25 mouse cellular contexts compared by ENCODE assay signal in genomic region chr11:119805112-119805750, GRCm38 (mm10).
DNase-seq lines count a peak whose midpoint lies in the region; ATAC-seq and TF ChIP-seq lines count a peak whose summit lies in the region.
"Had no signal": no experiment of that assay in that cellular context is flagged by ENCODE, and none has a peak within 500 bp of the region (broad histone marks: within the 10 kb centered on the region; RNA-seq: fewer than 3 reads in every experiment).

No protein-coding gene starts in this region.

- no peaks in the 10 kb centered on the region for H3K9me3 ChIP-seq in ES-E14 (ENCODE audit: control insufficient read depth, insufficient read depth, low read depth, low read length)
- no peaks in the 10 kb centered on the region for H3K9me3 ChIP-seq in stomach, embryonic 16.5 days (replicated peaks; ENCODE audit: control insufficient read depth, low read length)
- H3K9me3 ChIP-seq: embryonic facial prominence, embryonic 15.5 days; forebrain, embryonic 13.5 days; liver, embryonic 12.5 days; megakaryocyte, embryonic 14.5 days; midbrain, embryonic 12.5 days; neural tube, embryonic 12.5 days had no signal

- no peak for TF ChIP-seq CTCF in kidney, adult 2 months (conservative IDR thresholded peaks at IDR 0.05; ENCODE audit: insufficient read depth, insufficient read length, low read depth, low read length)

- H3K4me2 ChIP-seq in stomach, embryonic 16.5 days (ENCODE audit: low read depth, low read length), result no peak overlapping the region
- H3K4me2 ChIP-seq: embryonic facial prominence, embryonic 15.5 days; forebrain, embryonic 13.5 days; liver, embryonic 12.5 days; midbrain, embryonic 12.5 days; neural tube, embryonic 12.5 days had no signal

- H3K4me1 ChIP-seq in kidney, adult 2 months (ENCODE audit: control insufficient read depth, insufficient read depth, low read length), result no peaks in the 10 kb centered on the region
- no peaks in the 10 kb centered on the region for H3K4me1 ChIP-seq in ES-E14 (ENCODE audit: control insufficient read depth in 2 of 2, insufficient read depth in 2 of 2, low read length in 2 of 2, poor library complexity in 1 of 2)
- 0 out of 2 replicates have a peak, but pooled peaks cover 2% of the 10 kb centered on the region for H3K4me1 ChIP-seq in stomach, embryonic 16.5 days (ENCODE audit: control insufficient read depth, insufficient read depth, low read length)

- no peaks in the 10 kb centered on the region for H3K36me3 ChIP-seq in kidney, adult 2 months (ENCODE audit: control insufficient read depth, insufficient read depth, low read length)
- H3K36me3 ChIP-seq in ES-E14 (ENCODE audit: control insufficient read depth, insufficient read depth, low read length, poor library complexity, severe bottlenecking), result peaks cover 14% of the 10 kb centered on the region; the same call in 1 of the 2 replicates
- H3K36me3 ChIP-seq in stomach, embryonic 16.5 days (ENCODE audit: control insufficient read depth, insufficient read depth, low read length), result no peaks in the 10 kb centered on the region
- H3K36me3 ChIP-seq: embryonic facial prominence, embryonic 15.5 days; neural tube, embryonic 12.5 days had no signal

- H3K27me3 ChIP-seq in kidney, adult 2 months (replicated peaks; ENCODE audit: control insufficient read depth, insufficient read depth, low read length), result no peaks in the 10 kb centered on the region
- no peaks in the 10 kb centered on the region for H3K27me3 ChIP-seq in stomach, embryonic 16.5 days (ENCODE audit: control insufficient read depth, insufficient read depth, low read length)
- H3K27me3 ChIP-seq: embryonic facial prominence, embryonic 15.5 days; forebrain, embryonic 13.5 days; liver, embryonic 12.5 days; midbrain, embryonic 12.5 days; neural tube, embryonic 12.5 days had no signal

- TF ChIP-seq POLR2A in kidney, adult 2 months (IDR thresholded peaks at IDR 0.05; ENCODE audit: low read depth, low read length), result no peak

- peak; percentile 48 for DNase-seq in kidney, postnatal 10 days
- no peak for DNase-seq in kidney, adult 2 months
- DNase-seq in ES-E14 (ENCODE audit: low read depth, low spot score), result no peak
- peak; percentile 46 for DNase-seq in lung, postnatal 14 days
- no peak for DNase-seq in spleen, postnatal 4 days (ENCODE audit: low spot score in 2 of 2)
- no peak for DNase-seq in layer of hippocampus, adult 8-10 months (ENCODE audit: low spot score in 2 of 2)
- DNase-seq: cerebellum, adult 2 months; cerebellum, postnatal 14 days; gastrocnemius, postnatal 10 days; kidney, postnatal 25 days; left cerebral cortex, postnatal 4 days; liver, postnatal 0 days; right cerebral cortex, postnatal 4 days; thymus, adult 18-20 months; thymus, postnatal 25 days had no signal

- ATAC-seq in stomach, embryonic 16.5 days (ENCODE audit: insufficient read depth, low FRiP score), result peak; percentile 69; the same call in 1 of the 2 replicates
- ATAC-seq: forebrain, embryonic 13.5 days; hindbrain, embryonic 16.5 days; intestine, postnatal 0 days; liver, embryonic 12.5 days; liver, postnatal 0 days had no signal

- H3K27ac ChIP-seq in kidney, adult 2 months (ENCODE audit: insufficient read depth, low read depth, low read length), result no peak overlapping the region
- H3K27ac ChIP-seq in ES-E14 (ENCODE audit: insufficient read depth, low read depth, low read length, poor library complexity, severe bottlenecking), result peak overlapping the region; percentile 43; the same call in 1 of the 2 replicates
- H3K27ac ChIP-seq in stomach, embryonic 16.5 days (ENCODE audit: low read length), result no peak overlapping the region; the same call in 1 of the 2 replicates
- H3K27ac ChIP-seq: embryonic facial prominence, embryonic 15.5 days; forebrain, embryonic 13.5 days; liver, embryonic 12.5 days; neural tube, embryonic 12.5 days had no signal

- H3K4me3 ChIP-seq in kidney, adult 2 months (ENCODE audit: insufficient read depth, low read depth, low read length), result no peak overlapping the region
- H3K4me3 ChIP-seq in ES-E14 (ENCODE audit: insufficient read depth in 1 of 2, low read depth in 1 of 2, low read length in 2 of 2, poor library complexity in 1 of 2, severe bottlenecking in 1 of 2), result no peak overlapping the region
- H3K4me3 ChIP-seq in stomach, embryonic 16.5 days (replicated peaks; ENCODE audit: low read length), result no peak overlapping the region
- H3K4me3 ChIP-seq: embryonic facial prominence, embryonic 15.5 days; forebrain, embryonic 13.5 days; liver, embryonic 12.5 days; megakaryocyte, embryonic 14.5 days; midbrain, embryonic 12.5 days; myocyte; neural tube, embryonic 12.5 days had no signal

- WGBS in kidney, adult 2 months, result 82% methylated on average over 10 of the region's 10 CpGs
- WGBS in stomach, embryonic 16.5 days, result 68% methylated on average over 10 of the region's 10 CpGs

- H3K9ac ChIP-seq in ES-E14 (ENCODE audit: insufficient read depth, low read depth, low read length, poor library complexity, severe bottlenecking), result no peak overlapping the region
- H3K9ac ChIP-seq in stomach, embryonic 16.5 days (ENCODE audit: low read length), result no peak overlapping the region
- H3K9ac ChIP-seq: embryonic facial prominence, embryonic 15.5 days; forebrain, embryonic 13.5 days; liver, embryonic 12.5 days; liver, postnatal 0 days; midbrain, embryonic 12.5 days; neural tube, embryonic 12.5 days had no signal

- in situ Hi-C loops in ES-E14 (cut with MboI; ENCODE audit: low sequenced_read_pairs in 2 of 2, unreplicated experiment in 2 of 2), result no loop called here

TF ChIP-seq in ES-E14, 5 proteins besides CTCF, POLR2A, EP300 and RAD21:
- TF ChIP-seq ZC3H11A (IDR thresholded peaks at IDR 0.05; ENCODE audit: borderline replicate concordance, low read depth, low read length) (no peak), CHD2 (IDR thresholded peaks at IDR 0.05; ENCODE audit: low read depth, low read length) (no peak), ZNF384 (IDR thresholded peaks at IDR 0.05; ENCODE audit: low read depth, low read length) (no peak), HCFC1 (IDR thresholded peaks at IDR 0.05; ENCODE audit: borderline replicate concordance, insufficient read depth, low read length) (no peak), MAFK (IDR thresholded peaks at IDR 0.05; ENCODE audit: insufficient read depth, low read depth, low read length) (no peak)

Comparison
In these comparisons a context has a peak if more than half of its experiments do, and no peak if none do; other contexts are left out.
1. DNase-seq: peak in kidney, postnatal 10 days (single experiment) and lung, postnatal 14 days (single experiment); none in kidney, adult 2 months (single experiment), ES-E14 (single experiment), spleen, postnatal 4 days (0 of 2) and layer of hippocampus, adult 8-10 months (0 of 2).